Mouse (Mus musculus): ENCODE results near the gene Gm16253. TPM values are rescaled to one million over a fixed set of nuclear protein-coding genes. Genes with fewer than 3 reads are reported as not detected.
A peak's percentile ranks its signal among the peaks of the same experiment; 100 is the strongest.

Gene Gm16253
- polyA plus RNA-seq, 1 experiment from 2014 or later: 0.78 TPM

- Histone ChIP-seq H3K9ac (replicated peaks; ENCODE audit: low read depth) (peak within 1 kb of the TSS; percentile 58), H3K36me3 (ENCODE audit: insufficient read depth, low read length) (no peaks in the 10 kb centered on the region), H3K4me1 (ENCODE audit: insufficient read depth, low read depth, low read length) (peaks cover 17% of the 10 kb centered on the region), H3K4me3 (ENCODE audit: low read depth, low read length) (peak within 1 kb of the TSS; percentile 65), H3K27ac (ENCODE audit: low read length) (peak within 1 kb of the TSS; percentile 86), H3K4me2 (replicated peaks; ENCODE audit: low read depth, low read length) (peak within 1 kb of the TSS; percentile 80), H3K27me3 (replicated peaks; ENCODE audit: insufficient read depth, low read length) (peaks cover 8% of the 10 kb centered on the region; the same call in 1 of the 2 replicates), H3K9me3 (ENCODE audit: low read length) (no peaks in the 10 kb centered on the region)
- ATAC-seq (peak; percentile 95), DNase-seq (ENCODE audit: low spot score) (peak; percentile 98)
- 0% methylated on average over 37 of the region's 38 CpGs for WGBS
- 0 out of 2 replicates have a peak, but pooled peaks have one; percentile 2 for TF ChIP-seq EP300 (IDR thresholded peaks at IDR 0.05)
- TF ChIP-seq CTCF (IDR thresholded peaks at IDR 0.05): peak; percentile 47
These were observed 17.2 kb downstream of the Gm16253 start, which contains the start of gene Polr3gl for GRCm38 (mm10) chr3:96593790-96594560. Gene Polr3gl, minus strand, starts transcription at chr3:96594181.

DNA sequence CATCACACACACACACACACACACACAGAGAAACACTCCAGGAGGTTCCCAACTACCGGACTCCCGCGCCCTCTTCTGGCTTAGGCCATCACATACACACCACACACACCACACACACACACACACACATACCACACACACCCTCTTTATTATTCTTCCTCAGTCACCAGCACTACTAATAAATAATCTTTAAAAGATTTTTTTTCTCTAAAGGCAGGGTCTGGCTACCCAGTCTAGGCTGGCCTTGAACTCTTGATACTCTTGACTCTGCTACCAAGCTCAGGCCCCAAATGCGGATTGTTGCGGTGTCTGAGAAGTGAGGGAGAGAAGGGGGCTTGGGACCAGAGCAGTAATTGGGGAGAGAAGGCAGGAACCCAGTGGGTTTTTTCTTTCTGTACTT lies 18.1 kb downstream of the Gm16253 start:
- Histone ChIP-seq H3K4me3 (ENCODE audit: low read depth, low read length) (no peak overlapping the region), H3K27me3 (replicated peaks; ENCODE audit: insufficient read depth, low read length) (peaks cover 8% of the 10 kb centered on the region; the same call in 1 of the 2 replicates), H3K9me3 (ENCODE audit: low read length) (no peaks in the 10 kb centered on the region), H3K4me1 (ENCODE audit: insufficient read depth, low read depth, low read length) (peaks cover 17% of the 10 kb centered on the region), H3K9ac (replicated peaks; ENCODE audit: low read depth) (no peak overlapping the region), H3K4me2 (replicated peaks; ENCODE audit: low read depth, low read length) (no peak overlapping the region), H3K36me3 (ENCODE audit: insufficient read depth, low read length) (no peaks in the 10 kb centered on the region), H3K27ac (ENCODE audit: low read length) (no peak overlapping the region)
- DNase-seq (ENCODE audit: low spot score) (no peak), ATAC-seq (no peak)
- 86% methylated on average over 5 of the region's 5 CpGs for WGBS
- TF ChIP-seq EP300 (IDR thresholded peaks at IDR 0.05) (no peak), CTCF (IDR thresholded peaks at IDR 0.05) (no peak)

- WGBS: 31% methylated on average over 6 of the region's 6 CpGs
- DNase-seq (ENCODE audit: low spot score) (no peak), ATAC-seq (no peak)
- no peak overlapping the region for H3K27ac ChIP-seq (ENCODE audit: low read length)
- no peaks in the 10 kb centered on the region for H3K9me3 ChIP-seq (ENCODE audit: low read length)
- H3K27me3 ChIP-seq (replicated peaks; ENCODE audit: insufficient read depth, low read length): peaks cover 8% of the 10 kb centered on the region; the same call in 1 of the 2 replicates
- no peaks in the 10 kb centered on the region for H3K36me3 ChIP-seq (ENCODE audit: insufficient read depth, low read length)
- no peak overlapping the region for H3K4me3 ChIP-seq (ENCODE audit: low read depth, low read length)
- TF ChIP-seq CTCF (IDR thresholded peaks at IDR 0.05) (no peak), EP300 (IDR thresholded peaks at IDR 0.05) (no peak)
- H3K9ac ChIP-seq (replicated peaks; ENCODE audit: low read depth): no peak overlapping the region
- peaks cover 17% of the 10 kb centered on the region for H3K4me1 ChIP-seq (ENCODE audit: insufficient read depth, low read depth, low read length)
- no peak overlapping the region for H3K4me2 ChIP-seq (replicated peaks; ENCODE audit: low read depth, low read length)
These were observed 18.9 kb downstream of the Gm16253 start for GRCm38 (mm10) chr3:96595661-96596060.

- H3K27me3 ChIP-seq (replicated peaks; ENCODE audit: insufficient read depth, low read length): peaks cover 8% of the 10 kb centered on the region; the same call in 1 of the 2 replicates
- DNase-seq (ENCODE audit: low spot score) (peak; percentile 22), ATAC-seq (no peak)
- H3K4me3 ChIP-seq (ENCODE audit: low read depth, low read length): peak within 1 kb of the TSS; percentile 29
- peak within 1 kb of the TSS; percentile 85 for H3K4me2 ChIP-seq (replicated peaks; ENCODE audit: low read depth, low read length)
- no peak within 1 kb of the TSS for H3K27ac ChIP-seq (ENCODE audit: low read length)
- H3K4me1 ChIP-seq (ENCODE audit: insufficient read depth, low read depth, low read length): peaks cover 17% of the 10 kb centered on the region
- H3K9ac ChIP-seq (replicated peaks; ENCODE audit: low read depth): 0 out of 2 replicates have a peak within 1 kb of the TSS, but pooled peaks have one; percentile 9
- no peaks in the 10 kb centered on the region for H3K36me3 ChIP-seq (ENCODE audit: insufficient read depth, low read length)
- WGBS: 2% methylated on average over 16 of the region's 23 CpGs
- H3K9me3 ChIP-seq (ENCODE audit: low read length): no peaks in the 10 kb centered on the region
- no peak for TF ChIP-seq EP300 (IDR thresholded peaks at IDR 0.05)
- no peak for TF ChIP-seq CTCF (IDR thresholded peaks at IDR 0.05)
These were observed 19.5 kb downstream of the Gm16253 start, which contains the start of gene Ankrd34a for GRCm38 (mm10) chr3:96596228-96596707. Gene Ankrd34a, plus strand, starts transcription at chr3:96596636.

DNA sequence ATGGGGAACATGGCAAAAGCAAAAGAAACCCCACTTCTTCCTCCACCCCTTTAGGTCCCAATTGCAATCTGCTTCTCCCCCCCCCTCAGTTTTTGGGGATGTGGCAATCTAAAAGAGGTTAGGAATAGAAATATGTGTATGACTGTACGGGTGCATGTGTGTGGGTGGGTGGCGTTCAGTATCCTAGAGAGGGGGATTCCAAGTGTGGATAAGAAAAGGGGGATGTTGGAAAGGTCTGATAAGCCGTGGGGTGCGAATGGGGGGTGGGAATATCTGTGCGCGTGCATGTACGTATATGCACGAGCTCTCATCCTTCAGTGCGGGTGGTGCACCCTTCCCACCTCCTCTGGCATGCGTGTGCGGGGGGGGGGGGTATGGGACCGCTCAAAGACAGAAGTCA lies 20.1 kb downstream of the Gm16253 start:
- TF ChIP-seq EP300 (IDR thresholded peaks at IDR 0.05) (no peak), CTCF (IDR thresholded peaks at IDR 0.05) (no peak)
- Histone ChIP-seq H3K4me2 (replicated peaks; ENCODE audit: low read depth, low read length) (peak overlapping the region; percentile 85), H3K9me3 (ENCODE audit: low read length) (no peaks in the 10 kb centered on the region), H3K4me3 (ENCODE audit: low read depth, low read length) (peak overlapping the region; percentile 29), H3K36me3 (ENCODE audit: insufficient read depth, low read length) (no peaks in the 10 kb centered on the region), H3K4me1 (ENCODE audit: insufficient read depth, low read depth, low read length) (peaks cover 17% of the 10 kb centered on the region), H3K9ac (replicated peaks; ENCODE audit: low read depth) (no peak overlapping the region), H3K27ac (ENCODE audit: low read length) (no peak overlapping the region), H3K27me3 (replicated peaks; ENCODE audit: insufficient read depth, low read length) (peaks cover 8% of the 10 kb centered on the region; the same call in 1 of the 2 replicates)
- WGBS: 2% methylated on average over 6 of the region's 12 CpGs
- no peak for ATAC-seq
- peak; percentile 18 for DNase-seq (ENCODE audit: low spot score)

GRCm38 (mm10) chr3:96597435-96597891 lies 20.7 kb downstream of the Gm16253 start:
- Histone ChIP-seq H3K9ac (replicated peaks; ENCODE audit: low read depth) (peak overlapping the region; percentile 9; the same call in 1 of the 2 replicates), H3K27ac (ENCODE audit: low read length) (no peak overlapping the region), H3K4me3 (ENCODE audit: low read depth, low read length) (peak overlapping the region; percentile 29), H3K9me3 (ENCODE audit: low read length) (no peaks in the 10 kb centered on the region), H3K36me3 (ENCODE audit: insufficient read depth, low read length) (no peaks in the 10 kb centered on the region), H3K27me3 (replicated peaks; ENCODE audit: insufficient read depth, low read length) (peaks cover 8% of the 10 kb centered on the region; the same call in 1 of the 2 replicates), H3K4me1 (ENCODE audit: insufficient read depth, low read depth, low read length) (peaks cover 17% of the 10 kb centered on the region), H3K4me2 (replicated peaks; ENCODE audit: low read depth, low read length) (peak overlapping the region; percentile 85)
- under 1% methylated on average over 40 of the region's 40 CpGs for WGBS
- peak; percentile 16 for DNase-seq (ENCODE audit: low spot score)
- TF ChIP-seq CTCF (IDR thresholded peaks at IDR 0.05) (no peak), EP300 (IDR thresholded peaks at IDR 0.05) (no peak)
- ATAC-seq: no peak

Data from lung, postnatal 0 days (tissue).